Mouse (Mus musculus): ENCODE results near the gene Socs3.

GRCm38 (mm10) chr11:117972656-117973558, 3.1 kb upstream of the Socs3 start:
- TF ChIP-seq CTCF (IDR thresholded peaks at IDR 0.05; ENCODE audit: low read depth) (no peak), EP300 (optimal IDR thresholded peaks at IDR 0.05) (no peak)
